Comparison of ENCODE assay signal across 17 mouse cellular contexts in the genomic region with DNA sequence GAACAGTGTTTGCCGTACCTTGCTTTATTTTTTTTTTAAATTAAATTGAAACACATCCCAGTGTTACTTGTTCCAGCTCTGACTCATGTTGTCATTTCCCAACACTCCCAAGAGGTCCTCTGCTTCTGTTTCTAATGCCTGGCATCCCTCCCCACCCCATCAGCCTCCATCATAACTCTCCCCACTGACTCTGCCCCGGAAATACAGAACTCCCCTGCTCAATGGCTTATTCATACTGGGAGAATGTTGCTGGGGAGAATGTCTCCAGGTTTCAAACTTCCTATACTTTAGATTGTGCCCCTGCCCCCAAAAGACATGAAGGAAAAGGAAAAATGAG. TPM values are rescaled to one million over a fixed set of nuclear protein-coding genes. Genes with fewer than 3 reads are reported as not detected.
DNase-seq lines count a peak whose midpoint lies in the region; ATAC-seq lines count a peak whose summit lies in the region.
"Had no signal": no experiment of that assay in that cellular context is flagged by ENCODE, and none has a peak within 500 bp of the region (broad histone marks: within the 10 kb centered on the region; RNA-seq: fewer than 3 reads in every experiment).

No protein-coding gene starts in this region.

- WGBS in forebrain, embryonic 14.5 days = 71% methylated on average over 2 of the region's 2 CpGs
- 51% methylated on average over 2 of the region's 2 CpGs for WGBS in forebrain, embryonic 16.5 days
- WGBS in neural tube, embryonic 13.5 days = 47% methylated on average over 2 of the region's 2 CpGs
- 40% methylated on average over 2 of the region's 2 CpGs for WGBS in hindbrain, embryonic 15.5 days
- 26% methylated on average over 2 of the region's 2 CpGs for WGBS in neural tube, embryonic 15.5 days

- H3K36me3 ChIP-seq in forebrain, embryonic 14.5 days (ENCODE audit: control insufficient read depth, insufficient read depth, low read length) = no peaks in the 10 kb centered on the region
- no peaks in the 10 kb centered on the region for H3K36me3 ChIP-seq in forebrain, embryonic 16.5 days (ENCODE audit: control insufficient read depth, insufficient read depth)
- no peaks in the 10 kb centered on the region for H3K36me3 ChIP-seq in neural tube, embryonic 13.5 days
- no peaks in the 10 kb centered on the region for H3K36me3 ChIP-seq in hindbrain, embryonic 15.5 days
- H3K36me3 ChIP-seq in neural tube, embryonic 15.5 days = no peaks in the 10 kb centered on the region

- intact Hi-C loops in gastrocnemius, postnatal 14 days (cut with DNase I; ENCODE audit: low total_unique reads) = no loop called here

- H3K9me3 ChIP-seq in forebrain, embryonic 14.5 days (replicated peaks; ENCODE audit: control insufficient read depth, low read length) = no peaks in the 10 kb centered on the region
- H3K9me3 ChIP-seq in forebrain, embryonic 16.5 days (ENCODE audit: control insufficient read depth, low read length) = no peaks in the 10 kb centered on the region
- H3K9me3 ChIP-seq in neural tube, embryonic 13.5 days = no peaks in the 10 kb centered on the region
- no peaks in the 10 kb centered on the region for H3K9me3 ChIP-seq in hindbrain, embryonic 15.5 days
- H3K9me3 ChIP-seq in neural tube, embryonic 15.5 days (replicated peaks) = no peaks in the 10 kb centered on the region

- H3K4me2 ChIP-seq in forebrain, embryonic 14.5 days (ENCODE audit: low read length) = no peak overlapping the region
- no peak overlapping the region for H3K4me2 ChIP-seq in forebrain, embryonic 16.5 days (ENCODE audit: low read length)
- H3K4me2 ChIP-seq in neural tube, embryonic 13.5 days = no peak overlapping the region
- H3K4me2 ChIP-seq in hindbrain, embryonic 15.5 days = no peak overlapping the region
- no peak overlapping the region for H3K4me2 ChIP-seq in neural tube, embryonic 15.5 days

- H3K9ac ChIP-seq in forebrain, embryonic 14.5 days (ENCODE audit: low read length) = no peak overlapping the region
- no peak overlapping the region for H3K9ac ChIP-seq in forebrain, embryonic 16.5 days (replicated peaks; ENCODE audit: low read depth, low read length)
- H3K9ac ChIP-seq in neural tube, embryonic 13.5 days = no peak overlapping the region
- H3K9ac ChIP-seq in hindbrain, embryonic 15.5 days = no peak overlapping the region
- H3K9ac ChIP-seq in neural tube, embryonic 15.5 days (replicated peaks) = no peak overlapping the region

- no peak overlapping the region for H3K4me3 ChIP-seq in forebrain, embryonic 14.5 days (ENCODE audit: low read depth, low read length)
- H3K4me3 ChIP-seq in forebrain, embryonic 16.5 days (replicated peaks; ENCODE audit: low read length) = no peak overlapping the region
- no peak overlapping the region for H3K4me3 ChIP-seq in neural tube, embryonic 13.5 days
- no peak overlapping the region for H3K4me3 ChIP-seq in hindbrain, embryonic 15.5 days
- no peak overlapping the region for H3K4me3 ChIP-seq in neural tube, embryonic 15.5 days (replicated peaks)

- ATAC-seq in forebrain, embryonic 14.5 days = peak; percentile 18; the same call in 1 of the 2 replicates
- no peak for ATAC-seq in forebrain, embryonic 16.5 days
- ATAC-seq in neural tube, embryonic 13.5 days (ENCODE audit: low read depth) = no peak; the same call in none of the 2 replicates
- peak; percentile 24; the same call in 1 of the 2 replicates for ATAC-seq in hindbrain, embryonic 15.5 days (ENCODE audit: low FRiP score, low read depth)
- ATAC-seq in neural tube, embryonic 15.5 days (ENCODE audit: low FRiP score) = peak; percentile 51; the same call in 1 of the 2 replicates
- ATAC-seq: inflammation-experienced regulatory T-cells, adult 6 months had no signal

- H3K4me1 ChIP-seq in forebrain, embryonic 14.5 days (ENCODE audit: control insufficient read depth, insufficient read depth, low read length) = peaks cover 4% of the 10 kb centered on the region; the same call in 1 of the 2 replicates
- 0 out of 2 replicates have a peak, but pooled peaks cover 5% of the 10 kb centered on the region for H3K4me1 ChIP-seq in forebrain, embryonic 16.5 days (replicated peaks; ENCODE audit: control insufficient read depth, insufficient read depth, low read length)
- H3K4me1 ChIP-seq in neural tube, embryonic 13.5 days (replicated peaks) = peaks cover 20% of the 10 kb centered on the region
- peaks cover 10% of the 10 kb centered on the region for H3K4me1 ChIP-seq in hindbrain, embryonic 15.5 days (replicated peaks)
- peaks cover 17% of the 10 kb centered on the region for H3K4me1 ChIP-seq in neural tube, embryonic 15.5 days

- H3K27me3 ChIP-seq in forebrain, embryonic 14.5 days (replicated peaks; ENCODE audit: control insufficient read depth, insufficient read depth, low read length) = no peaks in the 10 kb centered on the region
- no peaks in the 10 kb centered on the region for H3K27me3 ChIP-seq in forebrain, embryonic 16.5 days (replicated peaks; ENCODE audit: control insufficient read depth, insufficient read depth, low read length)
- H3K27me3 ChIP-seq in neural tube, embryonic 13.5 days = no peaks in the 10 kb centered on the region
- H3K27me3 ChIP-seq in hindbrain, embryonic 15.5 days = no peaks in the 10 kb centered on the region
- no peaks in the 10 kb centered on the region for H3K27me3 ChIP-seq in neural tube, embryonic 15.5 days (replicated peaks)

- H3K27ac ChIP-seq in forebrain, embryonic 14.5 days (ENCODE audit: low read depth, low read length) = peak overlapping the region; percentile 9; the same call in 1 of the 2 replicates
- no peak overlapping the region for H3K27ac ChIP-seq in forebrain, embryonic 16.5 days (ENCODE audit: low read length)
- H3K27ac ChIP-seq in neural tube, embryonic 13.5 days (replicated peaks) = peak overlapping the region; percentile 86
- H3K27ac ChIP-seq in hindbrain, embryonic 15.5 days (replicated peaks) = peak overlapping the region; percentile 70
- H3K27ac ChIP-seq in neural tube, embryonic 15.5 days (replicated peaks) = peak overlapping the region; percentile 54

- no peak for DNase-seq in forebrain, embryonic 14.5 days (ENCODE audit: low spot score)
- DNase-seq in neural tube, embryonic 10.5 days (ENCODE audit: extremely low spot score, low spot score) = no peak
- no peak for DNase-seq in adrenal gland, postnatal 4 days (ENCODE audit: low spot score in 2 of 2)
- DNase-seq in gastrocnemius, postnatal 14 days = no peak
- DNase-seq: cerebellum, postnatal 25 days; gastrocnemius, postnatal 25 days; kidney, adult 9 months; kidney, postnatal 4 days; left cerebral cortex, postnatal 4 days; lung, adult 18-20 months; thymus, postnatal 25 days had no signal

RNA-seq across cellular contexts. Expression of a gene that starts 17.1 kb away (rescaled TPM):
- 46.0 and 55.6 TPM in 2 replicates for polyA plus RNA-seq in forebrain, embryonic 14.5 days (2014; fragmentation: Nextera tagmentation; extraction: Ambion mirVana)
- 64.1 and 89.6 TPM in 2 replicates for polyA plus RNA-seq in forebrain, embryonic 16.5 days (2015; fragmentation: Nextera tagmentation; extraction: Ambion mirVana)
- 111 and 117 TPM in 2 replicates for polyA plus RNA-seq in neural tube, embryonic 13.5 days (2015; fragmentation: Nextera tagmentation; extraction: Ambion mirVana)
- polyA plus RNA-seq in hindbrain, embryonic 15.5 days (2015; fragmentation: Nextera tagmentation; extraction: Ambion mirVana) = 81.6 and 90.8 TPM in 2 replicates
- polyA plus RNA-seq in neural tube, embryonic 15.5 days (2015; fragmentation: Nextera tagmentation; extraction: Ambion mirVana) = 90.4 and 99.2 TPM in 2 replicates
- total RNA-seq in adrenal gland, postnatal 4 days (2021) = 10 to 100 TPM; 52.7 to 55.5 TPM
- 1 to 10 TPM; 8.4 to 9.1 TPM for total RNA-seq in gastrocnemius, postnatal 14 days (2021)
- total RNA-seq: megakaryocyte-erythroid progenitor cell, adult 5-6 weeks had no signal
- polyA plus RNA-seq: inflammation-experienced regulatory T-cells, adult 6 months had no signal

Comparison
In these comparisons a context has a peak if more than half of its experiments do, and no peak if none do; other contexts are left out.
1. ATAC-seq: peak in forebrain, embryonic 14.5 days (single experiment), hindbrain, embryonic 15.5 days (single experiment) and neural tube, embryonic 15.5 days (single experiment); none in forebrain, embryonic 16.5 days (single experiment) and neural tube, embryonic 13.5 days (single experiment).